Mouse (Mus musculus): Measurements from ENCODE around the gene Crot.
"Not testable (repeated sequence)": the region's sequence is repeated elsewhere in the genome, so short reads cannot be mapped to it uniquely, and the experiment has no call there.

Gene Crot

GRCm38 (mm10) chr5:8996686-8997512, at the start of gene Crot:
Gene Crot, minus strand, starts transcription at chr5:8997324.
- peak; percentile 73 to 89 for DNase-seq (ENCODE audit: low spot score in 2 of 2)

DNA sequence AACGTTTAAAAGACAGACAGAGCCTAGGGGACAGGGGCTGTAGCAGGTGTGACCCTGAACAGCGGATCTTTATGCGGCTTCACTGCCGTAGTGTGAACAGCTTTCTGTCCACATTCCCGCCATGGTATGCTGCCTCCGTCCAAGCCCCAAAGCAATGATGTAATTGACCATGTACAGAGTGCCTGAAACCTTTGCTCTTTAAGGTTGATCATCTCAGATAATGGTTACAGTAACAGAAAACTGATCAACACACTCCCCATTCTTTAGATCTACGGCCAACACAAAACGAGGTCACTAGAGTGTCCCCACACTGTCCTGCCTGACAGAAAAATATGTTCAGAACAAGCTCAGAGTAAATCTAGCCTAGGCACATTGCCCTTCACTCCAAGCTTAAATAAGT, 48.8 kb upstream of the Crot start:
- no peak for DNase-seq (ENCODE audit: low spot score in 2 of 2)

- DNase-seq (ENCODE audit: low spot score in 2 of 2), result no peak
These were observed 47.7 kb upstream of the Crot start for GRCm38 (mm10) chr5:9044821-9045220.

DNA sequence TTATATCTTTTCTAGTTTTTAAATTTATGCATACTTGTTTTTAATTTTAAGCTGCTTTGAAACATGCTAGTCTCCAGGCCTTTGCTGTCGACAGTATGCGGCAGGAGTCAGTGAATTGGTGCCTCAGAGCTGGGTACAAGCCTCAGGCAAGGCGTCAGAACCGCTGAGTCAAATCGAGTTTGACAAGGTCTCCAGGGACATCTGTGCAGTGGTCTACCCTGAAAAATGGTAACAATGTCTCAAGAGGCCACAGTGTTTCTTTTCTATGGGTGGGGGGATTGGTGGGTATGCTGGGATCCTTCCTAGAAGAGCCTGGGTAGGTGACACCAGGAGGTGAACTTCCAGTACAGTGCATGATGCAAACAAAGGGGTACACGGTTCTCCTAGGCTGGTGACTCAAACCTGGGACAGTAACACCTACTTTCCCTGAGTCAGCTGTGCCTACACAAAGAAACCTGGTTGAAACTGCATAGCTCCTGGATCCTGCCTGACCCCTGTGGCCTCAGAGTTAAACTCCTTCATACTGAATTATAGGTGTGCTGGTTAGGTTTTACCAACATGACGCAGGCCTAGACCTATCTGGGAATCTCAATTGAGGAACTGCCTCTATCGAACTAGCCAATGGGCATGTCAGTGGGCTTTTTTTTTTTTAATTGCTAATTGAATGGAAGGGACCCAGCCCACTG, 46.6 kb upstream of the Crot start:
- DNase-seq (ENCODE audit: low spot score in 2 of 2), result no peak

DNA sequence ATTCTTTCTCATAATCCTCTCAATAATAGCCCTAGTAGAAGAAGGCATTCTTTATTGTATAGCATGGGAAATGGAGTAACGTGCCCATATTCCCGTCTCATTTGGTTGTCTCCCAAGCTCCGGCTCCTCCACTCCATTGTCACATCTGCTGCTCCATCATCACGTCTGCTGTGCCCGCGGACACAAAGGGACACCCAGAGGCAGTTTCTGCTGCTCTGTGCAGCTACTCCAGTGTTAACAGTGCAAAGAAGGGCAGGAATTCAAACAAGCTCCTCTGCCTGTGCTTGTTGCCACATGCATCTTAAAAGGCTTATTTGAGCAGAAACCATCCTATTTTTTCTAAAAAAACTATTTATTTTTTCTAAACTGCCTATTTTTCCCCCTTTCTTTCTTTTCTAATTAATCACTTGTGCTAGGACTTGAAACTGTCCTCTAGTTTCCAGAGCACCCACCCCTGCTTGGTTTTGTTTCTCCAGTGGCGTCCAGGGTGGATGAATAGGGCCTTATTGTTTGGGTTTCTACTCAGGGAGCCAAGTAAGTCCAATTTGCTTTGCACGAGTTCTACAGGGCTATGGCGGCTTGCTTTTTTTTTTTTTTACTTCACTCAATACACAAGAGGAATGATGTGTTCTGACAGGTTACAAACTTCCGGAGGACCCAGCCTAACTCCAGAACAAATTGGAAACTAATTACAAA, 45.7 kb upstream of the Crot start:
- no peak for DNase-seq (ENCODE audit: low spot score in 2 of 2)

DNA sequence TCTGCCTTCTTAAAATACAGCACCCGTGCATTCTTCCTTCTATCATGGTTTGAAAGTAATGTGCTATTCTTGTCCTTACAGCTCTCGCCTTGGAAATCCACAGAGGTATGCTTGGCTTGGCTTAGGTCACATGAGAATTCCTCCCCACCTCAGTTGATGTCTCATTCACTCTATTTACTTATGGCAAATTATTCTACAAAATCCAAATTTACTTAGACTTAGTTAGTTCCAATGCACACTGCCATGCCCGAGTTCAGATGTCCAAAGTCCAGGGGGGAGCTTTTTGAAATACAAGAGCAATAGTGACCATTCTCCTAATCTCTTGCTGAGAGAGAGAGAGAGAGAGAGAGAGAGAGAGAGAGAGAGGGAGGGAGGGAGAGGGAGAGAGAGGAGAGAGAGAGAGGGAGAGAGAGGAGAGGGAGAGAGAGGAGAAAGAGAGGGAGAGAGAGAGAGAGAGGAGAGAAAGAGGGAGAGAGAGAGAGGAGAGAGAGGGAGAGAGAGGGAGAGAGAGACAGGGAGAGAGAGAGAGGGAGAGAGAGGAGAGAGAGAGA, 43.6 kb upstream of the Crot start:
- no peak for DNase-seq (ENCODE audit: low spot score in 2 of 2)

GRCm38 (mm10) chr5:9039978-9040377, 42.9 kb upstream of the Crot start:
- no peak for DNase-seq (ENCODE audit: low spot score in 2 of 2)

DNA sequence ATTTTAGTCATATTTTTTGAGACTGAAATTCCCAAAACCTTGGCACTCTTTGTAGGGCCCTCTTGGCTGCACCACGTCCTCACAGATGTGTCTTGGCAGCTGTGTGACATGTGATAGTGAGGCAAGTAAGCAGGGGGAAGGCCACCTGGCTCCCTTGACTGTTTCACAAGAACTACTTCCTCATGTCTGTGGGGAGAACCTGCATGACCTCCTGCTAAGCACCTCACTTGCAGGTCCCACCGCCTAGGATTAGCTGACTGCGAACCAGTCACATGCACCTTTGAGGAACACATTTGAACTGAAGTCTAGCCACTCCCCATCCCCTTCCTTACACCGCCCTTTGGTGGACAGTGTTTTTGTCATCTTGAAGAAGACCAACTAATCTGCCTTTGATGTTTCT, 40.2 kb upstream of the Crot start:
- no peak for DNase-seq (ENCODE audit: low spot score in 2 of 2)

GRCm38 (mm10) chr5:9035457-9035856, 38.3 kb upstream of the Crot start:
- no peak for DNase-seq (ENCODE audit: low spot score in 2 of 2)

GRCm38 (mm10) chr5:9034535-9034934, 37.4 kb upstream of the Crot start:
- DNase-seq (ENCODE audit: low spot score in 2 of 2), result no peak

GRCm38 (mm10) chr5:9033843-9034242, 36.7 kb upstream of the Crot start:
- DNase-seq (ENCODE audit: low spot score in 2 of 2), result no peak

- DNase-seq (ENCODE audit: low spot score in 2 of 2), result no peak
These were observed 35.5 kb upstream of the Crot start for GRCm38 (mm10) chr5:9032641-9033040.

- no peak for DNase-seq (ENCODE audit: low spot score in 2 of 2)
These were observed 35.0 kb upstream of the Crot start for GRCm38 (mm10) chr5:9032101-9032590.

- no peak for DNase-seq (ENCODE audit: low spot score in 2 of 2)
These were observed 31.2 kb upstream of the Crot start for GRCm38 (mm10) chr5:9028266-9028841.

GRCm38 (mm10) chr5:9015352-9015751, 18.2 kb upstream of the Crot start:
- peak in 1 of 2 experiments; percentile 5 for DNase-seq (ENCODE audit: low spot score in 2 of 2)

DNA sequence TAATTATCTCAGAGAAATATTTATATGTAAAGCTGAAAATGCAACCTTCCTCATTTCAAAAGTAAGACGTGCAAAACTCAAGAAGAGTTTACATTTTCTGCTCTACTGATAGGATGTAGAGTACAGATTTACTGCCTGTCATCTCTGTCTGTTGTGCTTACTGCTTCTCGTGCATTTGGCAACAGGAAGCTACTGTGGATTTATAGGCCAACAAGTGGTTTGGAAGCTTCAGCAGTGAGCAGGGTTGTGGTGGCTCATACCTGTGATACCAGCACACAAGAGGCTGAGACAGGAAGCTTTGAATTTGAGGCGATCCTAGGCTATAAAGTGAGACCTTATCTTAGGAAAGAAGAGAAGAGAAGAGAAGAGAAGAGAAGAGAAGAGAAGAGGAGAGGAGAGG, 17.6 kb upstream of the Crot start:
- DNase-seq (ENCODE audit: low spot score in 2 of 2), result no peak

DNA sequence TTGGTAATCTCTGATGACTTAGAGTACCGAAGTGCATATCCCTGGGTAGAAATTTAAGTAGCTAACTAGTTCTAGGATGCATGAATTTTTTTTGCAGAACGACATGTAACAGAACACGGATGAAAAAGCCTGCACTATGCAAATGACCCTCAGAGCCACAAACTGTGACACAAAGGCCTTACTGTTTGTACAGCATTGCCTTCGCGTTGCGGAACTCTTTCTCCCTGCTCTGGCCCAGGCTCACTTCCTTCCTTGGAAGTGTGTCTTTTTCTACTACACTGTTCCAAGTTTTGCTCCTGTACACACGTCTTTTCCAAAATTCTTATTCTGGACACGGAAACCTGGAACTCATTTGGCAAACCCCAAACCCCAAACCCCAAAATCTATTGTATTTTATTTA, 14.2 kb upstream of the Crot start:
- no peak for DNase-seq (ENCODE audit: low spot score in 2 of 2)

DNA sequence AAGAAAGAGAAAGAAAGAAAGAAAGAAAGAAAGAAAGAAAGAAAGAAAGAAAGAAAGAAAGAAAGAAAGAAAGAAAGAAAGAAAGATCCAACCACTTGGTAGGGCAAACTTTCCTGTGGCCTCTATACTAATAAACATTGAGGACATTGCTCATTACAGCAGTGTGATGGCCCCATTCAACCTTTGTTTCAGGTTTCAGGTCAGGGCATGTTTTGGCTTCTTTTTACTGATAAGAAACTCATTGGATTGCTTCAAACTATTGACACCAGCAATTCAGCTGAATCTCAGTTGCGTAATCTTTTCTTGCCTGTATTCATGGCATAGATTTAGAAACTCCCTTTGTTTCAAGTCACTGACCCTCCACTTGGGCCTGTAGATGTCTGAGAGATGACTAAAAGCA, 13.0 kb upstream of the Crot start:
- DNase-seq (ENCODE audit: low spot score in 2 of 2), result no peak

DNA sequence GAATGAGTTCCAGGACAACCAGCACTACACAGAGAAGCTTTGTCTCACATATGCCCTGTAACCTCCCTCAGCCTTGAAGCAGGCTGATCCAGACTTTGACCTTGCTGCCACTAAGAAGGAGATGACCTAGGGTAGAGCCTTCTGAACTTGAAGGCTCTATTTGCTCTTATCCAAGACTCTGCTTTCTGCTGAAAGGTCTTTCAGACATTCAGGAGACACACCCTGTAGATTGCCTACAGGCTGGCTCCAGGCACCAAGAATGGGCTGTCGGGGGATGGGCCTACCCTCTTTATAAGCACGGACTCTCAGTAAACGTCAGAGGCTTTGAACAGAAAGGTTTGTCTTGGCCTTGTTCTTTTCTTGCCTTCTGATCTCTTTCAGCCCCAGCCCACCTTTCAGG, 9.5 kb upstream of the Crot start:
- not testable (repeated sequence) for DNase-seq (ENCODE audit: low spot score in 2 of 2)

GRCm38 (mm10) chr5:9000006-9000405, 2.9 kb upstream of the Crot start:
- not testable (repeated sequence) for DNase-seq (ENCODE audit: low spot score in 2 of 2)

- no peak for DNase-seq (ENCODE audit: low spot score in 2 of 2)
These were observed 2.0 kb upstream of the Crot start for GRCm38 (mm10) chr5:8999108-8999507.

DNA sequence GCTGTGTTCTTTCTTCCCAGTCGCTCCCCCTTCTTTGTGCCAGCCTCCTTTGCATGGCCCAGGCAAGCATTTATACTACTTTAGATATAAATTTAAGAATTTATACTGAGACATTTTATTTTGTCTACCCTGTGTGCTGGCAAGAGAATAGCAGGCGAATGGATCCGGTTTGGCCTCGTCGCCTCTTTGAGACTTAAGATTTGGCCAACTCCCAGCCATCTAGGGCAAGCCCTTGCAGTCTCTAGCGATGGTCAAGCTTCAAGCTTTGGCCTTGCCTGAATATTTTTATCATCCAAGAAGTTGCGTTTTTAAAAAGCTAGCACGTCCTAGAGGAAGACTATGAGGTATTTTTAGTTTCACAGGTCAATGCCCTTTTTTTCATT, 380 bp upstream of the Crot start:
- no peak for DNase-seq (ENCODE audit: low spot score in 2 of 2)

Measured in left cerebral cortex, adult 9 months (tissue).